Mouse (Mus musculus) stomach, postnatal 0 days (tissue): Measurements from ENCODE around the gene Tekt5.

Source experiments
- CTCF ChIP-seq: IDR thresholded peaks from 2 replicates; pipeline ENCODE4 v1.5.1; 2016; ENCODE audit warnings: antibody characterized with exemption, low read depth, mild to moderate bottlenecking, moderate library complexity
- EP300 ChIP-seq: optimal IDR thresholded peaks from 2 replicates; pipeline ENCODE3; 2016; ENCODE audit warnings: antibody characterized with exemption

DNA sequence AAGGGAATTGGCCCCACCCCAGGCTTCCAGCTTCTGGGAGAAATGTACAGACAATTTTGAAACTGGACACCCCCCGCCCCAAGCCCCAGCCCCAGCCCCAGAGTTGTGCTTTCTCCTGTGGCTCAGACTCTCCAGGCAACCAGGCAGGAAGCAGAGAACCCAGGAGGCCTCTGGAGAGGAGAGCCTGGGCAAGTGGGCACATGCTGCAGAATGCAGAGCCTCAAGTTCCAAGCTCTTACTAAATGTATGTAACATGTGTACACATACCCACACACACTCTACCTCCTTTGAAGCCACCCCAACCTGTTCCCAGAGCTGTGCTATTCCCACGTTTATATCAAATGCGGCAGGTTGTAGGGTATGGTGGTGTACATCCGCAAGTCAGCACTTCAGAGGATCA, 29.5 kb downstream of the Tekt5 start:
- no peak for TF ChIP-seq CTCF
- no peak for TF ChIP-seq EP300
